Mouse (Mus musculus): Measurements from ENCODE around the gene Spata25. TPM values are rescaled to one million over a fixed set of nuclear protein-coding genes. Genes with fewer than 3 reads are reported as not detected.
"Not testable (repeated sequence)": the region's sequence is repeated elsewhere in the genome, so short reads cannot be mapped to it uniquely, and the experiment has no call there.

Gene Spata25
- polyA plus RNA-seq (2015; fragmentation: Nextera tagmentation; extraction: Ambion mirVana) = 0.42 TPM in 1 of 2 replicates, not detected in the other

DNA sequence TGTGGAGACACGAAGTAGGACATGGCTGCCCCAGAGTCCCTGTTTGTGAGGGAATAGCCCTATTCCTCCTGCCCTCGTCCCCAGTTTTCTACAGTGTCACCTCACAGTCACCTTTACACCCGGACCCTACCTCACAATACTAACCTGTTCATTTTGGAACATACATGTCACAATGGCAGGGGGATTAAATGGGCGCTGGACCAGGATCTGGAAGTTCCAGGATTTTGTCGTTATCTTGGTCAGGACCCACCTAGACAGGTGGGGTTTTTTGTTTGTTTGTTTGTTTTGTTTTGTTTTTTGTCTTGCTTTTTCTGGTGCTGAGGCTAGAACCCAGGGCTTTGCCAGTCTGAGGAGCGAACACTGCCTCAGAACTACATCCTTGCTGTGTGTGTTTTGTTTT lies at the start of gene Spata25:
Spata25 (minus strand) TSS at position 101 of the 400 bp plus-strand sequence.
- no peaks in the 10 kb centered on the region for H3K27me3 ChIP-seq (ENCODE audit: control insufficient read depth, insufficient read depth, low read length)
- peaks cover 6% of the 10 kb centered on the region; the same call in 1 of the 2 replicates for H3K4me1 ChIP-seq (ENCODE audit: control insufficient read depth, insufficient read depth, low read length)
- no peak for ATAC-seq (replicated peaks; ENCODE audit: extremely low read depth, insufficient read depth, low FRiP score)
- no peak within 1 kb of the TSS for H3K9ac ChIP-seq (ENCODE audit: low read length)
- H3K4me3 ChIP-seq (ENCODE audit: low read length) = no peak within 1 kb of the TSS
- no peak within 1 kb of the TSS for H3K27ac ChIP-seq (ENCODE audit: low read length)
- peaks cover 25% of the 10 kb centered on the region for H3K36me3 ChIP-seq (ENCODE audit: control insufficient read depth, insufficient read depth)
- 80% methylated on average over 6 of the region's 6 CpGs for WGBS
- H3K9me3 ChIP-seq (replicated peaks; ENCODE audit: control insufficient read depth, low read length) = no peaks in the 10 kb centered on the region
- no peak within 1 kb of the TSS for H3K4me2 ChIP-seq (ENCODE audit: low read depth, low read length)

DNA sequence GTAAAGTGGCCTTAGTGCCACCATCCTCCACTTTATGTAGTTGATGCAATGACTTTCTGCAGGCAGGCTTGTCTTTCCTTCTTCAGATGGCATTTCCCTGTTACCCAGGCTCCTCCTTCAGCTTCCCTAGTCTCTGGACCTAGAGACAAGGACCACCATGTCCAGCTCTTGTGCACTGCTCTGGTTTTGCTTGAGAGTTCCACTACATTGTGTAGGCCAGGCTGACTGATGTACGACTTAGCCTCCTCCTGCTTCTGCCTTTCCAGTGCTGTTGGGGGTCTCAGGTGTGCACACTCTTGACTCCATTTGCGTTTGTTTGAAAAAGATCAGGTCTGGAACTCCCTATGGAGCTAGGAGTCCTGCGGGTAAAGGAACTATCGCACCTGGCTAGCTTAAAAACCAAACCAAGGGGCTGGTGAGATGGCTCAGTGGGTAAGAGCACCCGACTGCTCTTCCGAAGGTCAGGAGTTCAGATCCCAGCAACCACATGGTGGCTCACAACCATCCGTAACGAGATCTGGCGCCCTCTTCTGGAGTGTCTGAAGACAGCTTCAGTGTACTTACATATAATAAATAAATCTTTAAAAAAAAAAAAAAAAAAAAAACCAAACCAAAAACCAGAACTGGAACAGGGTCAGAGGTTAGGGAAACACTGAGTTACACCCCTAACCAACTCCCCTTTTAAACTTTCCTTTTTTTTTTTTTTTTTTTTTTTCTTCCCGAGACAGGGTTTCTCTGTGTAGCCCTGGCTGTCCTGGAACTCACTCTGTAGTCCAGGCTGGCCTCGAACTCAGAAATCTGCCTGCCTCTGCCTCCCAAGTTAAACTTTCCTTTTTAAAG lies 49.3 kb upstream of the Spata25 start:
- Histone ChIP-seq H3K27ac (ENCODE audit: low read length) (peak overlapping the region; percentile 100), H3K4me2 (ENCODE audit: low read depth, low read length) (peak overlapping the region; percentile 89), H3K4me3 (ENCODE audit: low read length) (peak overlapping the region; percentile 94), H3K9ac (ENCODE audit: low read length) (peak overlapping the region; percentile 100), H3K4me1 (ENCODE audit: control insufficient read depth, insufficient read depth, low read length) (peaks cover 32% of the 10 kb centered on the region)
- ATAC-seq (replicated peaks; ENCODE audit: extremely low read depth, insufficient read depth, low FRiP score); H3K9me3 ChIP-seq (replicated peaks; ENCODE audit: control insufficient read depth, low read length); H3K36me3 ChIP-seq (ENCODE audit: control insufficient read depth, insufficient read depth); H3K27me3 ChIP-seq (ENCODE audit: control insufficient read depth, insufficient read depth, low read length): not testable (repeated sequence)
- WGBS = 74% methylated on average over 11 of the region's 11 CpGs

DNA sequence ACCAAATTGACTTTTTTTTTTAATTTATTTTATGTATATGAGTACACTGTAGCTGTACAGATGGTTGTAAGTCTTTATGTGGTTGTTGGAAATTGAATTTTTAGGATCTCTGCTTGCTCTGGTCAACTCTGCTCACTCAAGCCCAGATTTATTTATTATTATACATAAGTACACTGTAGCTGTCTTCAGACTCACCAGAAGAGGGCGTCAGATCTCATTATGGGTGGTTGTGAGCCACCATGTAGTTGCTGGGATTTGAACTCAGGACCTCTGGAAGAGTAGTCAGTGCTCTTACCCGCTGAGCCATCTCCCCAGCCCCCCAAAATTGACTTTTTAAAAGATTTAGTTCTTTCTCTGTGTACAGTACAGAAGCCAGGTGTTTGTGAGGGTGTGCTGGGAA lies 47.3 kb upstream of the Spata25 start:
- H3K4me1 ChIP-seq (ENCODE audit: control insufficient read depth, insufficient read depth, low read length) = peaks cover 27% of the 10 kb centered on the region
- H3K9ac ChIP-seq (ENCODE audit: low read length); H3K4me3 ChIP-seq (ENCODE audit: low read length); H3K27ac ChIP-seq (ENCODE audit: low read length); H3K27me3 ChIP-seq (ENCODE audit: control insufficient read depth, insufficient read depth, low read length); ATAC-seq (replicated peaks; ENCODE audit: extremely low read depth, insufficient read depth, low FRiP score); H3K4me2 ChIP-seq (ENCODE audit: low read depth, low read length); H3K9me3 ChIP-seq (replicated peaks; ENCODE audit: control insufficient read depth, low read length); H3K36me3 ChIP-seq (ENCODE audit: control insufficient read depth, insufficient read depth): not testable (repeated sequence)
- 45% methylated on average over 2 of the region's 2 CpGs for WGBS

DNA sequence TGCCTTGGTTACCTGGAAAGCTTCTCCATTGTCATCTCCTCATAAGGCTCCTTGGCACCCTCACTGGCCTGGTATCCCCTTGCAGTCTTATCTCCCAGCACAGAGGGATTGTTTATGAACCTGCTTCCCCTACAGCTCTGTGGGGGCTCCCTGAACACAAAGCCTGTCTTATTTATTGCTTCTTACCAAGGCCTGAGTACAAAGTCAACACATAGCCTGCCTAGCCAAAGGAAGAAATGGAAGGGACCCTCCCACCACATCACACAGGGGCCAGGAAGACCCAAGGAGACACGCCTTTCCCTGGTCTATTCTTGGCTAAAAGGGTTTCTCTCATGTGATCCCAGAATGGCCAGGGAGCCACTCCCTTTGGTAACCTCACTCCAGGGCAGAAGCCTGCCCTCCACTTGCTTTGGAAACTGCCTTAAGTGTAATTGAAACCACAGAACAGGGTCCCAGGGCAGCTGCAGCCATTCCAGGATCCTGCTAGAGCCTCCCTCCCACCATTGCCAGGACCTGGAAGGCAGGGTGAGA lies 46.0 kb upstream of the Spata25 start:
- H3K4me2 ChIP-seq (ENCODE audit: low read depth, low read length) = peak overlapping the region; percentile 12; the same call in 1 of the 2 replicates
- H3K9ac ChIP-seq (ENCODE audit: low read length) = peak overlapping the region; percentile 42; the same call in 1 of the 2 replicates
- 14% methylated on average over 1 of the region's 1 CpGs for WGBS
- H3K4me1 ChIP-seq (ENCODE audit: control insufficient read depth, insufficient read depth, low read length) = peaks cover 24% of the 10 kb centered on the region
- ATAC-seq (replicated peaks; ENCODE audit: extremely low read depth, insufficient read depth, low FRiP score) = peak; percentile 24; the same call in 1 of the 2 replicates
- no peaks in the 10 kb centered on the region for H3K9me3 ChIP-seq (replicated peaks; ENCODE audit: control insufficient read depth, low read length)
- H3K4me3 ChIP-seq (ENCODE audit: low read length) = no peak overlapping the region
- no peaks in the 10 kb centered on the region for H3K27me3 ChIP-seq (ENCODE audit: control insufficient read depth, insufficient read depth, low read length)
- H3K27ac ChIP-seq (ENCODE audit: low read length) = peak overlapping the region; percentile 89
- H3K36me3 ChIP-seq (ENCODE audit: control insufficient read depth, insufficient read depth) = 0 out of 2 replicates have a peak, but pooled peaks cover 2% of the 10 kb centered on the region

DNA sequence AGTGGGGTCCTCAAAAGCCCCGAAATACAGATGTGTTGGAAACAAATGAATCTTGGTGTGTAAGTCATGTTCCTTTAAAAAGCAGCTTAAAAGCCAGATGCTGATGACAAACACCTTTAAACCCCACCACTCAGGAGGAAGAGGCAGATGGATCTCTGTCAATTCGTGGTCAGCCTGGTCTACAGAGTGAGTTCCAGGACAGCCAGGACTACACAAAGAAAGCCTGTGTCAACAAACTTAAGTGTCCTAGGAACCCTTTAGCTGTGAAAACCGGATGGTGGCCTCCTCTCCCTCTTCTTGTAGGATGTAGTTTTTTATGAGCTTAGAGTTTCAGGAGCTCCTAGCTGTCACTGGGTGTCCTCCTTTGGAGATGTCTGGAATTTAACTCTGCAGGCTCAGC lies 45.3 kb upstream of the Spata25 start:
- no peak for ATAC-seq (replicated peaks; ENCODE audit: extremely low read depth, insufficient read depth, low FRiP score)
- no peak overlapping the region for H3K4me3 ChIP-seq (ENCODE audit: low read length)
- 48% methylated on average over 3 of the region's 3 CpGs for WGBS
- no peak overlapping the region for H3K4me2 ChIP-seq (ENCODE audit: low read depth, low read length)
- peaks cover 24% of the 10 kb centered on the region for H3K4me1 ChIP-seq (ENCODE audit: control insufficient read depth, insufficient read depth, low read length)
- H3K36me3 ChIP-seq (ENCODE audit: control insufficient read depth, insufficient read depth) = 0 out of 2 replicates have a peak, but pooled peaks cover 2% of the 10 kb centered on the region
- H3K27me3 ChIP-seq (ENCODE audit: control insufficient read depth, insufficient read depth, low read length) = no peaks in the 10 kb centered on the region
- peak overlapping the region; percentile 38 for H3K9ac ChIP-seq (ENCODE audit: low read length)
- peak overlapping the region; percentile 89 for H3K27ac ChIP-seq (ENCODE audit: low read length)
- H3K9me3 ChIP-seq (replicated peaks; ENCODE audit: control insufficient read depth, low read length) = no peaks in the 10 kb centered on the region

DNA sequence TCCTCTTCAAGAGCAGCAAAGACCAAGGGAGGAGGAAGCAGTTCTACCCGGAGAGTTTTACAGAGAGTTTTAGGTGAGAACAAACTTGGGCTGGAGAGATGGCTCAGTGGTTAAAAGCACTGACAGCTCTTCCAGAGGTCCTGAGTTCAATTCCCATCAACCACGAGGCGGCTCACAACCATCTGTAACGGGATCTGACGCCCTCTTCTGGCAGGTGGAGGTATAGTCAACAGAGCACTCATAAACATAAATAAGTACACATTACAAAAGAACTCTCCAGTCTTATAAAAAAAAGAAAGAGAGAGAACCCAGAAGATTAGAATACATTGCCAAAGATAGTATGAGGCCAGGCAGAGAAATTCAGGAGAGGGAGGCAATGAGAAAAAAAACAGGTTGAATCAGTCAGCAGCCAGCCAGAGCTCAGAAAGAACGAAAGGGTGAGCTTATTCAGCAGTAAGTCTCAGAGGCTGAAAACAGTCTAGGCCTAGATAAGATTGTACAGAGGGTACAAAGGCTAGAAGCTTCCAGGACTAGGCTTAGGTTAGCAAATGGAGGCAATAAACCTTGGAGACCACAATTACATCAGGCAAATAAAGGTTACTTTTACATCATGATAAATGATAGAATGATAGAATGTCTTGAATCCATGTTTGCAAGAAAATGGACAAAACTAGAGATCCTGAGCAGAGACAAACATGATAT lies 43.4 kb upstream of the Spata25 start:
- no peak overlapping the region for H3K9ac ChIP-seq (ENCODE audit: low read length)
- H3K9me3 ChIP-seq (replicated peaks; ENCODE audit: control insufficient read depth, low read length) = peaks cover 7% of the 10 kb centered on the region
- no peak overlapping the region for H3K4me2 ChIP-seq (ENCODE audit: low read depth, low read length)
- no peak for ATAC-seq (replicated peaks; ENCODE audit: extremely low read depth, insufficient read depth, low FRiP score)
- no peak overlapping the region for H3K4me3 ChIP-seq (ENCODE audit: low read length)
- no peak overlapping the region for H3K27ac ChIP-seq (ENCODE audit: low read length)
- 50% methylated on average over 6 of the region's 6 CpGs for WGBS
- H3K4me1 ChIP-seq (ENCODE audit: control insufficient read depth, insufficient read depth, low read length) = peaks cover 23% of the 10 kb centered on the region
- no peaks in the 10 kb centered on the region for H3K36me3 ChIP-seq (ENCODE audit: control insufficient read depth, insufficient read depth)
- H3K27me3 ChIP-seq (ENCODE audit: control insufficient read depth, insufficient read depth, low read length) = no peaks in the 10 kb centered on the region

DNA sequence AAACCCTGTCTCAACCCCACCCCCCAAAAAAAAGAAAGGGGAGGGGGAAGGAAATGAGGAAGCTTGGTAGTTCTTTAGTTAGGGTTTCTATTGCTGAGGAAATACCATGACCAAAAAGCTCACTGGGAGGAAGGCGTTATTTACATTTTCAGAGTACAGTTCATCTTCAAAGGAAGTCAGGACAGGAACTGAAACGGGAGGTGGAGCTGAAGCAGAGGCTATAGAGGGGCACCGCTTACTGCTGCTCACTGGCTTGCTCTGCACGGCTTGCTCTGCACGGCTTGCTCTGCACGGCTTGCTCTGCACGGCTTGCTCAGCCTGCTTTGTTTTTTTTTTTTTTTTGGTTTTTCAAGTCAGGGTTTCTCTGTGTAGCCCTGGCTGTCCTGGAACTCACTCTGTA lies 40.2 kb upstream of the Spata25 start:
- 58% methylated on average over 7 of the region's 7 CpGs for WGBS
- no peak overlapping the region for H3K27ac ChIP-seq (ENCODE audit: low read length)

DNA sequence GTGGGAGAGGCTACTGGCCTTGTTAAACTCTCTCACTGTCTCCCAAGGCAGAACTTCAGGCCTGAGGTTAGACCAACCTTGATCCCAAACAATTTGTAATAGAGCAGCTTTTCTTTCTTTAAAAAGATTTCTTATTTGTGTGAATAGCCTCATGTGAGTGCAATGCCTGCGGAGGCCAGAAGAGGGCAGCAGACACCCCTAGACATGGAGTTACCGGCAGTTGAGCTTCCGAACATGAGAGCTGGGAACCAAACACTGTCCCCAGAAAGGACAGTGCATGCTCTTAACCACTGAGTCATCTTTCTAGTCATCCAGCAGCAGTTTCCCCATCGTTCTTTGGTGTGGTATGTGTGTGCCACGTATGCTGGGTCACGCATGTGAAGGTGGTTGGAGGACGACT lies 39.2 kb upstream of the Spata25 start:
- Histone ChIP-seq H3K4me2 (ENCODE audit: low read depth, low read length) (no peak overlapping the region), H3K27me3 (ENCODE audit: control insufficient read depth, insufficient read depth, low read length) (no peaks in the 10 kb centered on the region), H3K4me3 (ENCODE audit: low read length) (no peak overlapping the region), H3K9me3 (replicated peaks; ENCODE audit: control insufficient read depth, low read length) (peaks cover 7% of the 10 kb centered on the region), H3K27ac (ENCODE audit: low read length) (peak overlapping the region; percentile 90), H3K9ac (ENCODE audit: low read length) (no peak overlapping the region), H3K36me3 (ENCODE audit: control insufficient read depth, insufficient read depth) (no peaks in the 10 kb centered on the region), H3K4me1 (ENCODE audit: control insufficient read depth, insufficient read depth, low read length) (peaks cover 16% of the 10 kb centered on the region)
- 87% methylated on average over 7 of the region's 7 CpGs for WGBS
- ATAC-seq (replicated peaks; ENCODE audit: extremely low read depth, insufficient read depth, low FRiP score) = no peak

More for the DNA sequence above, 40.2 kb upstream of the Spata25 start:
- Histone ChIP-seq H3K27me3 (ENCODE audit: control insufficient read depth, insufficient read depth, low read length) (no peaks in the 10 kb centered on the region), H3K36me3 (ENCODE audit: control insufficient read depth, insufficient read depth) (no peaks in the 10 kb centered on the region), H3K9ac (ENCODE audit: low read length) (no peak overlapping the region), H3K4me2 (ENCODE audit: low read depth, low read length) (no peak overlapping the region), H3K4me1 (ENCODE audit: control insufficient read depth, insufficient read depth, low read length) (peaks cover 12% of the 10 kb centered on the region), H3K9me3 (replicated peaks; ENCODE audit: control insufficient read depth, low read length) (peaks cover 7% of the 10 kb centered on the region), H3K4me3 (ENCODE audit: low read length) (no peak overlapping the region)
- ATAC-seq (replicated peaks; ENCODE audit: extremely low read depth, insufficient read depth, low FRiP score) = no peak

All from heart, embryonic 16.5 days (tissue).